Mouse (Mus musculus) embryo, embryonic 9.5 days (tissue): ENCODE measurements around the gene Dennd2d.
A peak's percentile ranks its signal among the peaks of the same experiment; 100 is the strongest.

Experiments
- DNase-seq: peaks from one replicate; pipeline ENCODE4 v3.0.0-alpha.2; 2017; ENCODE audit errors: extremely low spot score

Dennd2d gene

DNA sequence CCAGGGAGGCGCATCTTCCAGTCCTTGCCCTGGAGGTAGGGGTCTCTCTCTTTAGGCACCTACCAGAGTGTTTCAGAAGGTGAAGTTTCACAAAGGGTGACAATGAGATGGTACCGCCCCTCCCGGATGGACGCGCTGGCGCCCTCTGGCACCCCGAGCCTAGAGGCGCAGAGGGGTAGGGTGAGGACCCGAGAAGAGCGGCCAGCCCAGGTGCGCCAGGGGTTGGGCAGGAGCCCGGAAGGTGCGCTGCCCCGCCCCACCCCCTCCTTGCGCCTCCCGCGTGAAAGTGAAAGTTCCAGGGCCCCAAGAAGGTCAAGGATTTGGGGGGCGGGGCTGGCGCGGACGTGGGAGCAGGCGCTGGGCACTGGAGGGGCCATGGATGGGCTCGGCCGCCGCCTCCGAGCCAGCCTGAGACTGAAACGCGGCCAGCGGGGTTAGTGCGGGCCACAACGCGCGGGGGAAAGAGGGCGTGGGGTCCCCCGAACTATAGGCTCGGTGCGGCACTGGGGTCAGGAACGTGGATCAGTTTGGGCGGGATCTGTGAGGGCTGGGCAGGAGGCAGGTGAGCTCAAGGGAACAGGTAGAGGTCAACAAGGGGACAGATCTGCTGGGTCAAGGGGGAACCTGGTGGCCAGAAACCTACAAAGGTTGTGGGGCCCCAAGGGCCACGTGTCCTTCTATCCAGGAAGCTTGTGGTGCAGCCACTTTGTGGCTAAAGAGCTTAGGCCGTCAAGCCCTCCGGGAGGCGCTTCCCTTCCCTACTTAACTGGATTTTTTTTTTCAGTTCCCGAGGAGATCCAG is at the start of gene Dennd2d:
TSS of gene Dennd2d (plus strand) at position 125 of the 801 bp plus-strand sequence.
- DNase-seq, result peak; percentile 26

DNA sequence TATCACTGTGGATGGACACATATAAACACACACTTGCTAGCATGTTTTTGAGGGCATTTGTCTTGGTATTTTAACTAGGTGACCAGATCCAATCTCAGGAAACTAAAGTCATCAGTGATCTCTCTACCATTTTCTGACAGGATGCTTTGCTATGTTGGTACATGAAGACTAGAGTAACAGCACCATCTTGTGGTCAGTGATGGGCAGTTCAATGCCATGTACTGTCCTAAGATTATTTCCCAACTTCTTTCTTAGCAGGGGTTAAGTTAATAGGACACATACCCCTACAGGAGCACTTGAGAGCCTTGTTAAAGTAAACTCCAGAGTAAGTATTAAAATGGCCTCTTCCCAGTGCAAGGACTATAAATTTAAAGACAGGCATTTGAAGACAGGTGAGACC is 33.6 kb upstream of the Dennd2d start:
- DNase-seq, result peak; percentile 26

DNA sequence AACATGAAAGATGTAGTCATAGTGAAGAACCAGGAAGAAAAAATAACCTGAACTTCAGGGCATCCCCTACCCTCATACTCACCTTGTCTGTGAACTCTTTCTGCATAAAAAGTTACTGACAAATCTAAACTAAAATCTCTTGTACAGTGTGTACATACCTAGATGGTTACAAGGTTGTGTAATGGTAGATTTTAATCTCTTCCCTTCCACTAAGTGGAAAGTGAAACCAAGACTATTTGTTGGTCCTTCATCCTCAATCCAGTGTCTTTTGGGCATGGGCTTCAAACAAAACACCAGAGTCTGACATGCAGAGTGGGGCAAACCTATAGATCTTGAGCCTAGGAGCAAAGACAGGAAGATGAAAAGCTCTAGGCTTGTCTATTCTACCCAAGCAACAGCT is 33.2 kb upstream of the Dennd2d start:
- no peak for DNase-seq

DNA sequence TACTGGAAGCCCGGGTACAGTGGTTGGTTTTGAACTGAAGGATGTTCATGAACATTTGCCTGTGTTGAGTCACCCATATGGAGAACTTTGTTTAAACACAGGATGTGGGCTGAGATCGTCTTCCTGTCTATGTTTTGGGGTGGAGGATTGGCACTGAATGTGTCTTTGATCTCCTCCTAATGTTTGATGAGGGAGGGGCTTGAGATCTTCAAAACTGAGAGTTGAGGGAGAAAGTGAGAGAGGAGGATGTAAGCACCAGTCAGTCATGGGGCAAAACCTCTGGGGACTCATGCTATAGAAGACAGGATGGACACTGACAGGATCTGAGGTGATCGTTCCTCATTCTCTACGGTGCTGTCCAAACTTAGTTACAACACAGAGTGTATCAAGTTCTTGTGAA is 32.6 kb upstream of the Dennd2d start:
- no peak for DNase-seq

DNA sequence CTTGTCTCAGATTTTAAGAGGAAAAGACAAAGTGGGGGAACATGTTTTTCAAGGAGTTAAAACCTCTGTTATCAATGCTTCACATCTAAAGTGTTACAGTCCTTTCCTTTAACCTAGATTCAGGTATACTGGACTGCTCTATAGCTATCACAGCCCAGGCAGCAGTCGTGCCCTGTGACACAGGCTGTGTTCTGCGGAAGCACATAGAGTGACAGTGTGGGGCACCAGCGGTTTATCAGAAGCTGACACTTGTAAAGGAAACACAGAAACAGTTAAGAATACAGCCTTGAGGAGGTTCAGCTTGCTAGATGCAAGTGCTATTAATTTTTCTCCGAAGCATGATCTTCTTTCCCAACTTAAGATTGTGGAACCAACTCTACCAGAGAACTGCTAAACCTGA is 29.6 kb upstream of the Dennd2d start:
- no peak for DNase-seq

DNA sequence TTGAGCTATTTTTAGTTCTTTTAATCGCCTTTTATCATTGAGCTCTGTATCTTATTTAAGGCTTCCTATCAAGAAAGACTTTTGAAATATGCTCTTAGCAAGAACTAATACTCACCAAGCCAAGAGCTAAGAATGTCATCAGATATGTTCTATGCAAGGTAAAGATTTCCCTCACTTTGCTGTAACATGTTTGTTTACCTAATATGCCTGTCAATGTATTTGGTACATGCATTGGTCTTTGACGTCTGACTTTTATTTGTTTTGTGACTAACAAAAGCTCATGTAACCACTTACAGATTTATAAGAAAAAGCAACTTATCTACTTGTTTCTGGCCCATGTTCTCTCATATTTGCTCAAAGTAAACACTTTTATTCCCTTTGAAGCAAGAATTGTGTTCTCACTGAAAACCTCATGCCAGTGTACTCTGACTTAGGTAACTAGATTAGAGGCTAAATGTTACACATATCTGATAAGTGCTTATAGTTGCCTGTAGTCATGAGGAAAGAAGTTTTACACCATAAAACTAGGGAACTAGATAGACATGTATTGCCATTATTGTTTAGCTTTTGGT is 24.8 kb upstream of the Dennd2d start:
- DNase-seq, result no peak

DNA sequence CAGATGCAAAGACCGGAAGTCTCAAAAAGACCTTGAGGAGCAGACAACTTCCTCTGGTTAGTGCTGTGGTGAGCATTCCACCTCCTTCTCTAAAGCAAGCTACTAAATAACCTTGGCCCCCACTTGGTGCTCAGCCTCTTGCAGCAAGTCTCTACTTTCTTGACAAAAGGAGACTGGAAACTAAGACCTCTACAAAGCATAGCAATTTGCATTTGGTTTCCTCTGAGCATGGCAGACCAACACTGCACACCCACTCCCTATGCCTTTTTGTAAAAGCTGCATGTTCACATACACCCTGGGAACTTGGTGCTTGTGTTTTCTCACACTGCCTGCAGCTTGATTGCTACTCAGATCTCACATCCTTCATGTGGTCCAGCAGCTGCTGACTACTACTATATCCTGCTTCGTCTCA is 20.1 kb upstream of the Dennd2d start:
- DNase-seq, result no peak

DNA sequence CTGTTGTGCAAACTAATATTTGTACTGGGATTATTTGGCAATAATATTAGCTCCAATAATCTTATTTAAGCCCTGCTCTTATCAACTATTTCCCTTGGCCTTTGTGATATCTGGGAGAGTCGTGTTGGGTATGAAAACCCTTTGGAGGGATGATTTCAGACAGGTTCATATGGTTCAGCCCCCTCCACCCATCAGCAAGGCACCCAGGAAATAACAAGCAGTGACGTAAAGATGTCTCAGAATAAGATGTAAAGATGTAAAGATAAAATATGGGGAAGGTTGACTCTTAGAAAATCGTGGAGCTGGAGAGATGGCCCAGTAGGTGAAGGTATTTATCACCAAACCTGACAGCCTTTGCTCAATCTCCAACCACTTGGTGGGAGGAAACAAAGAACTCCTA is 19.7 kb upstream of the Dennd2d start:
- no peak for DNase-seq

DNA sequence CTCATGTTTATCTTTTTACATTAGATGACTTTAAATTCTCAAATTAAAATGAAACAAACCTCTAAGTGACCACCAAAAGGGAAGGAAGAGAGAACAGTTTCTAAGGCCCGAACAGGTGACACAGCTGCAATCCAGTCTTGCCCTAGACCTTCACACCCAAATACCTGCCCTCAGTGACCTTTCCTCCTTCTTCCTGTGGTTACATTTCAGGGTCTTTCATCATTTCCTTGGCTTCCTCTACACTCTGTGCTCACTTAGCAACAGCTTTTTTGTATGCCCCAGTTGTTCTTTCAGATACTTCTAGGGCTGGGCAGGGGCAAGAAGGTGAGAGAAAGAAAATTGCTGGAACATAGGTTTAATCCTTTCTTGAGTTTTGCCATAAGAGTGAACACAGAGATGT is 17.5 kb upstream of the Dennd2d start:
- no peak for DNase-seq

DNA sequence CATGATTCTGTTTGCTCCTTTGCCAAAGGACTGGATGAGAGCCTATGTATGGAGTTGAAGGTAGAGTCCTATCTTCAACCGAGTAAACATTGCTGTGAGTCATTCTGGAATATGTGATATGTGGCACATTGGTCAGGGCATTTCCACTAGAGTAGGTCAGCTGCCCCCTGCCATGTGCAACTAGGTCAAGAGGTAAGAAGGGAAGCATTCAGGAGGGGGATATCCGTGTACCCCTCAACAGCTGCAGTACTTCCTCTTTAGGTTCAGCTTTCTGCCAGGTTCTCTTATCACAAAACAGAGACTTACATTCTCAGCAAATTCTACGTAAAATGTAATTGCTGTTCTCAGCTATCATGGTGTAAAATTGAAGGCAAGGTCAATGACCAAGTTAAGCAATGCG is 8.0 kb upstream of the Dennd2d start:
- no peak for DNase-seq

DNA sequence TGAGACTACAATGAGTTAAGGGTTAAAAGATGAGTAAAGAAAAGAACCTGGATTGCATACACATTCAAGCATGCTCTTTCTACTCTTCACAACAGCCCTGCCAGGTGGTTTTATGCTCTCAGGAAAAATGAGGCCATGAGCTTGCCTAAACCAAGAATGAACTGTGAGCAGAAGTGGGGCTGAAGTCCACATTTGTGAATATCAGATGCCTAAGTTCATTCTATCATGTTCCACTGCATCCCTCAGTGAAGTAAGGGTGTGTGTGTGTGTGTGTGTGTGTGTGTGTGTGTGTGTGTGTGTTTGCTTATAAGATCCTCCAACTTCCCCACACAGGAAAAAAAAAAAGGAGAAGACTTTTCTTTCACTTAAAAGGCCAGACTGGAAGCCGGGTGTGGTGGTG is 5.3 kb upstream of the Dennd2d start:
- DNase-seq, result no peak

DNA sequence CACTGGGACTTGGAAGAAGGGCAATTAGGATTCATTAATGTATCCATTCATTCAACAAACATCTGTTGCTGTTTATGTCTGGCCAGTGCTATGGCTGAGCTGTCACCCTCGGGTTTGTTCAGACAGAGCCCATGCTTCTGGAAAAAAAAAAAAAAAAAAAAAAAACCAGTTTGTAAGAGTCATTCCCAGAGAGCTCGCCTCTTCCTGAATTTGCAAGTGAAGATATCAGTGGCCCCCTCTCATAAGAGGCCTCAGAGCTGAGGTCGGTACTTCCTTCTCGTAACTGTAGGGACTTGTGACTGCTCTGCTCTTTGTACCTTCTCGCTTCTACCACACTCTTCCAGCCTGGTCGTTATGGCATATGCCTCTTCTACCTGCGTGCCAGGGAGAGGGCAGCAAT is 1.1 kb downstream of the Dennd2d start:
- DNase-seq, result no peak

DNA sequence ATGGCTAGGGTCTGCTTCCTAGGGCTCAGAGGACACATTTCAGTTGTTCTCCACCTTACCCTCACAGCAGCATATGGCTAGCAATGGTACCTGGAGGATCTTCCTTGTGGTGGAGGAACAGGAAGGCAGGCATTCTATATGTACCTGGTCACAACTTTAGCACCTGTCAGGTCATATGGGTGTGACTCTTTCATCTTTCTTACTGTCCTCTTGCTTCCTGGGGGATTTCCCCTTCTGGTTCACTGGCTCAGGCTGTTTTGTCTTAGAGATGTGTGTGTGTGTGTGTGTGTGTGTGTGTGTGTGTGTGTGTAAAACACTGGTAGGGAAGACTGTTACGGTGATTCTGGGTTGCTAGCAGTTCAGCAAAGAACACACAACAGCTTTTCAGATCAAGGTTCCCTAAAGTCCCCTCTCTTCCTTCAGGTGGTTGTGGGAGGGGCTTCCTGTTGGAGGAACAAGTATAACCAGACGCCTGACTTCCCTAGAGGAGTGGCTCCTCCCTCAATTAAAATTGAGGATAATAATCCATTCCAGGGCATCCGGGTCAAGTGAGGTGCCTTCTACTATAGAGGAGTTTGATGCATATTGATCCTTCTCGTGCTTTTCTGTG is 1.7 kb downstream of the Dennd2d start:
- DNase-seq, result no peak

DNA sequence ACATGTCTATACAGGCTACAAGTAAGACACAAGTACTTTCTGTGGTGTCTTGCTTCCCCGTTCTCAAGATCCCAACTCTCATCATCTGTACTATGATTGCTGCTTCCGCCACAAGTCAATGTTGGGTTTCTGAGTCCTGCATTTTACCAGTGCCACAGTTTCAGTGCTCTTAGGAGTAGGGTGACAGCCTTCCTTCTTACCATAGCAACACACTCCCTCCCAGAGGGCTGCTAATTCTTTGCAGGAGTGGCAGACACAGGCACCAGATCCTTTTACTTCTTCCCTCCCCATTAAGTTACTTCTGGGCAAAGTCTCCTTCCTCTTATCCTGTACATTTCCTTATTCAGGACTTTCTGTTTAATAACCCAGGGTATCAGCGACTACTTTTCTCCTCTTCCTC is 2.7 kb downstream of the Dennd2d start:
- DNase-seq, result no peak

DNA sequence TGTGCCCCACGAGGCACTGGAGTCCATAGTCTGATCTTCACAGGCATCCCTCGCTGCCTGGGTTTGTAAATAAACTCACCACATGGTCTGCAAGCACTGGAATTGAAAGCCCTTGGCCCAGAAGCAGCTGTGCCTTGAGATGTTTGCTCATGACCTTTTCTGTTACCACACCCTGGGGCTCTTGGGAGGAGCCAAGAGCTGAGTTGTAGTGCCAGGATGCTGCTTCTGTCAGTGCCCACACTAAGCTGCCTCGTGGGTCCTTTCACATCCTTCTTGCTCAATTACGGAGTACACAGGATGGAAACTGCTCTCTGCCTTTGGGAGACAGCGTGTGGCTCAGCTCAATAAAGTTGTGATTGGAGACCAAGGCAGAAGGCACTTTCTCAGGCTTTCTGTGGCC is 3.6 kb downstream of the Dennd2d start:
- DNase-seq, result no peak

DNA sequence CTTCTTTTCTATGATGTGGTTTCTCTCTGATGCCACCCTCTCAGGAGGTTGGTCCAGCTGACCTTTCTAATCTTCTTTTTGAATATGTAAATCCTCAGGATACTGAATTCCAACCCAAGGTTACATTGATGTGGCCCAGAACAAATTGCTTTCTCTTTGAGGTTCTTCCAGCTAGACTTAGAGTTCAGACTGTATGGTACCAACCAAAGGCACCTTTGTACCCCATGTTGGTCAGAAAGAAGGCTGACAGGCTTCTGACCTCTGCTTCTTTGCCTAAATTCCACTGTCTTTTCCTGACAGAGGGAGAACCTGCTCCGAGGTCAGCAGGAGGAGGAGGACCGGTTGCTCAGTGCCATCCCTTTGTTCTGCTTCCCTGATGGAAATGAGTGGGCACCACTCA is 5.3 kb downstream of the Dennd2d start:
- DNase-seq, result no peak

DNA sequence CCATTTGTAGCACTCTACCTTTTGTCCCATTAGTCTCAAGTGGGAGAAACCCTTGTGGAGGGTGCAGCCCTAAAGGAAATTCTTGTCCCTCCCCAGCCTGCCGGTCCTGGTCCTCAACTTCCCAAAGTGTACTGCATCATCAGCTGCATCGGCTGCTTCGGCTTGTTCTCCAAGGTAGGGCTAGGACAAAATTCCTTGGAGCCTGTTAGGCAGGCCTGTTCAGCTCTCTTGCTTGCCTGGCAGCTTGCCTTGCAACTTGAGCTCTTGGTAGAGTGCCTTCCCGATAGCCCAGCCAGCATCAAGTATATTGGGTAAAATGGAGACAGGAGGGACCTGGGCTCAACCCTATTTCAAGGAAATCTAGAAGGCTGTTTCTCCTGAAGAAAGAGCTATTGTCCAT is 8.0 kb downstream of the Dennd2d start:
- no peak for DNase-seq

DNA sequence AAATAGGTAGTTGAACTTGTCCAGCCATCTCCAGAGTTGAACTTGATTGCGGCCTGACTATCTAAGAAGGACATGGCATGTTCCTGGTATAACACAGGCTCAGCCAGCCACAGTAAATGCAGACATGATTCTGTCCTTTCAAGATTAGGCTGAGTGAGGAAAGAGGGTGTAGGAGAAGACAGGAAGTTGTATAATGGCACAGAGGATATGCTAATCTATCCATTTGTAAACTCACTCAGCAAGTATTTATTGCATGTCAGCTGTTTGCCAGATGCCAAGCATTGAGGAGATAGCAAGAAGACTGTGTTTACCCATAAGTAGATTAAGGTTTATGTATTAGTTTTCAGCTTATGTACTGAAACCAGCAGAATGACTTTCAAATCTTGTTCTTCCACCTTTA is 10.5 kb downstream of the Dennd2d start:
- DNase-seq, result no peak

DNA sequence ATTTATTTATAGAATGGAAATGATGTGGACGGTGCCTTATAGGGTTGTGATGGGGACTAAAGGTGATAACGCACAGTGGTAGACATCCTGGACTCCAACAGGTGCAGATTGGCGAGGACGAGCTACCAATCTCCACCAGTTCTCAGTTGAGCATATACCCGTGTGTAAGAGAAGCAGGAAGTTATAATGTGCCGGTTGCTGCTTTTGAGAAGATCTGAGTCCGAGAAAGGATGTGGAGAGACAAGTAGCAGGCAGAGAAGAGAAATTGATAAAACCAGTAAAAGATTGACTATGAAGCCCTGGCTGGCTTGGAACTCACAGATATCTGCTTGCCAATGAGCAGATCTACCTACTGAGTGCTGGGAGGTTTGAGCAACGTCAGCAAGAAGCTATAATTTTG is 11.0 kb downstream of the Dennd2d start:
- DNase-seq, result no peak

DNA sequence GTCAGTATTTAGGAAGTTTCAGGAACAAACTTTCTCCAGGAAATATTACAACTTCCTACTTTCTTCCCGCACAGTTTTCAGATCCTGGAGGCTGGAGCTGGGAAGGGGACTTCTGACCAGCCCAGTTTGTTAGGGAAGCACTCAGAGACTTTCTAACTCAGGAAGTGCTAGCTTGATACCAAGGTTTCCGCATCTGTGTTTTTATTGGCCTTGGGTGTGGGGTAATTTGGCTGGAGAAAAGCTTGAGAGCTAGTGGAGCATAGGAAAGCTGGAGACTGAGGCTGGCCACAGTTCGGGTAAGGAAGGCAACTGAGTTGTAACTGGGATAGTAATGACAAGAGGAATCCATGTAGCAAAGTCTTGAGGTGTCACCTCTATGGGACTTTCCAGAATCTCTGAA is 11.7 kb downstream of the Dennd2d start:
- DNase-seq, result no peak

DNA sequence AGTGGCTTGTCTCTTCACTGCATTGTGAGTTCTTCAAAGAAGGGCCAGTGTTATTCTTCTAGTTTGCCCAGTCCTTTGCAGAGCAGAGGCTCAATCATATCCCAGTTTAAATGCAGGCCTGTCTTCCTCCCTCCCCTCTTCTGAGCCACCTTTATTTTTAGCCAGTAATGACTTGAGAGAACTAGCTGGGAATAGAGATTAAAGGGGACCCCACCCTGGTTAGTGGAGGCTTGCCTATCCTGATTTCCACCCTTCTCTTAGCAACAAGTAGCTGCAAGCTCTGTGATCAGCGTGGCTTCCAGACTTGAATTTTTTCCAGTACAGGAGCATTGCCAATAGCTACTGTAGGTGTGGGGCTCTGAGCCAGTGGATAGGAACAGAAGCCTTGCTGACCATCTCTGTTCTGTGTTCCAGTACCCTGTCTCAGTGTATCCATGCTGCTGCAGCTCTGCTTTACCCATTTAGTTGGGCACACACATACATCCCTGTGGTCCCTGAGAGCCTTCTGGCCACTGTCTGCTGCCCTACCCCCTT is 12.3 kb downstream of the Dennd2d start:
- no peak for DNase-seq

DNA sequence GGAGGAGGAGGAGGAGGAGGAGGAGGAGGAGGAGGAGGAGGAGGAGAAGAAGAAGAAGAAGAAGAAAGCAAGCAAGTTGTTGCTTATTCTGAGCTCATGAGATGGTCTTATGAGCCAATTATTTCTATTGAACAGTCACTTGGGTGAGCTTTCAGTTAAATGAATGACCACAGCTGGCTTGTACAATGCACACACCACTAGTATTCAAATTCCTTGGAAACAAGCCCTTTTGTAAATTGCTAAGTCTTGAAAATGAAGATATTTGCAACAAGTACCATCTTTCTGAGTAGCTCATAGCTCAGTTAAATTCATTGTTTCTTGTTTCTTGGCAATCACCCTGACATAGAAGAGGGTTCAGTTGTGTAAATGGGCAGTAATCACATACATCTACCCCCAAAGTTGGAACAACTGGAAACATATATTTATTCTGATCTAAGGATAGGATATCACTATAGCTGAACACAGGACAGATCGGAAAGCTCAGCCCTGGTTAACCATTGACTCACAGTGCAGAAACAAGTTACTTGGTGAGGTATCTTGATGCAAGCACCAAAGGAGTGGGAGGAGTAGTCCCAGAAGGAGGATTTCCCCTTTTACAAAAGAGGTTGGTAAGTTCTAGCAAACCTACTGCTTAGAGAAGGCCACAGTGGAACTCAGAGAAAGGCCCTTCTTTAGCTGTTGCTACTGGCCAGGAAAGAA is 13.3 kb downstream of the Dennd2d start:
- DNase-seq, result no peak
